Mouse (Mus musculus) myocyte (in vitro differentiated cells): ENCODE measurements around the gene Ttll5. TPM values are rescaled to one million over a fixed set of nuclear protein-coding genes. Genes with fewer than 3 reads are reported as not detected.

ENCODE experiments used
- H3K27me3 ChIP-seq: one replicate; pipeline ENCODE4 v1.6.1; 2011; ENCODE audit not compliant: control insufficient read depth, insufficient read depth, insufficient read length
- H3K36me3 ChIP-seq: one replicate; pipeline ENCODE4 v1.6.1; 2011; ENCODE audit not compliant: control insufficient read depth, insufficient read depth
- H3K4me2 ChIP-seq: one replicate; pipeline ENCODE4 v1.6.1; 2011; ENCODE audit warnings: low read depth, control low read depth
- H3K4me3 ChIP-seq: one replicate; pipeline ENCODE4 v1.5.1; 2011; ENCODE audit warnings: mild to moderate bottlenecking, control low read depth, moderate library complexity
- H3K79me2 ChIP-seq: one replicate; pipeline ENCODE4 v1.6.1; 2011; ENCODE audit not compliant: control insufficient read depth, insufficient read depth
- H3ac ChIP-seq: one replicate; pipeline ENCODE4 v1.6.1; 2011; ENCODE audit not compliant: control insufficient read depth, insufficient read length
- CEBPB ChIP-seq: IDR thresholded peaks from 2 replicates; pipeline ENCODE4 v1.6.1; 2011; ENCODE audit warnings: mild to moderate bottlenecking, moderate library complexity; ENCODE audit not compliant: poor library complexity, insufficient read depth, severe bottlenecking
- E2F4 ChIP-seq: IDR thresholded peaks from one replicate; pipeline ENCODE4 v1.6.1; 2011; ENCODE audit warnings: mild to moderate bottlenecking, control low read depth, moderate library complexity; ENCODE audit not compliant: insufficient read depth
- MAX ChIP-seq: IDR thresholded peaks from one replicate; pipeline ENCODE4 v1.6.1; 2011; ENCODE audit warnings: low read depth, mild to moderate bottlenecking, control low read depth
- MYOD1 ChIP-seq, 3 experiments: IDR thresholded peaks; one replicate each; pipeline ENCODE4 v1.6.1; 2011; ENCODE audit warnings: control low read depth in 2 of 3, low read depth in 2 of 3, mild to moderate bottlenecking in 2 of 3, moderate library complexity in 1 of 3; ENCODE audit not compliant: insufficient read length in 2 of 3, control insufficient read depth in 1 of 3
- MYOG ChIP-seq, 3 experiments: IDR thresholded peaks; one replicate each; pipeline ENCODE4 v1.6.1; 2011; ENCODE audit warnings: control low read depth in 2 of 3, low read depth in 2 of 3, mild to moderate bottlenecking in 2 of 3; ENCODE audit not compliant: insufficient read length in 2 of 3, control insufficient read depth in 1 of 3, insufficient read depth in 1 of 3
- POLR2A ChIP-seq: IDR thresholded peaks from one replicate; pipeline ENCODE4 v1.6.1; 2011; ENCODE audit warnings: low read depth, mild to moderate bottlenecking, control low read depth, moderate library complexity; ENCODE audit not compliant: insufficient read length
- POLR2AphosphoS2 ChIP-seq: IDR thresholded peaks from one replicate; pipeline ENCODE4 v1.6.1; 2011; ENCODE audit warnings: low read depth, control low read depth; ENCODE audit not compliant: insufficient read length
- REST ChIP-seq: IDR thresholded peaks from one replicate; pipeline ENCODE4 v1.6.1; 2011; ENCODE audit warnings: mild to moderate bottlenecking, control low read depth, moderate library complexity; ENCODE audit not compliant: insufficient read depth, insufficient read length
- SRF ChIP-seq: IDR thresholded peaks from one replicate; pipeline ENCODE4 v1.6.1; 2011; ENCODE audit warnings: low read depth; ENCODE audit not compliant: control insufficient read depth, insufficient read length
- TCF12 ChIP-seq: IDR thresholded peaks from one replicate; pipeline ENCODE4 v1.6.1; 2011; ENCODE audit warnings: mild to moderate bottlenecking, control low read depth; ENCODE audit not compliant: poor library complexity, insufficient read depth, severe bottlenecking
- TCF3 ChIP-seq: IDR thresholded peaks from one replicate; pipeline ENCODE4 v1.6.1; 2011; ENCODE audit warnings: low read depth, control low read depth; ENCODE audit not compliant: insufficient read length
- USF1 ChIP-seq: IDR thresholded peaks from one replicate; pipeline ENCODE4 v1.6.1; 2011; ENCODE audit warnings: low read depth, mild to moderate bottlenecking, control low read depth, moderate library complexity
- polyA plus RNA-seq: library from polyadenylated mRNA; unstranded; fragments of >200 nt; fragmentation: generic; extraction: Trizol; gene quantifications from one replicate; pipeline ENCODE4 v1.2.1, GENCODE M21; 2012; ENCODE audit warnings: missing spikeins

The Ttll5 gene
- polyA plus RNA-seq, 1 experiment = 36.2 TPM

GRCm38 (mm10) chr12:85830691-85831090 lies 6.2 kb downstream of the Ttll5 start:
- H3K27me3 ChIP-seq = no peaks in the 10 kb centered on the region
- no peak overlapping the region for H3K4me3 ChIP-seq
- TF ChIP-seq POLR2AphosphoS2 = no peak
- TF ChIP-seq TCF12 = no peak
- no peak for TF ChIP-seq CEBPB
- no peak for TF ChIP-seq MYOD1 (IDR thresholded peaks at IDR 0.05; ENCODE audit: control insufficient read depth in 1 of 3, insufficient read length in 2 of 3, low read depth in 2 of 3)
- no peak for TF ChIP-seq SRF
- TF ChIP-seq MYOG (IDR thresholded peaks at IDR 0.05; ENCODE audit: control insufficient read depth in 1 of 3, insufficient read depth in 1 of 3, insufficient read length in 2 of 3, low read depth in 2 of 3) = no peak
- no peak for TF ChIP-seq E2F4
- no peak for TF ChIP-seq TCF3
- no peak for TF ChIP-seq MAX
- TF ChIP-seq POLR2A = no peak
- no peak for TF ChIP-seq REST
- TF ChIP-seq USF1 = no peak
- no peak overlapping the region for H3K4me2 ChIP-seq
- no peak overlapping the region for H3ac ChIP-seq
- peaks cover 5% of the 10 kb centered on the region for H3K79me2 ChIP-seq
- peaks cover 15% of the 10 kb centered on the region for H3K36me3 ChIP-seq

GRCm38 (mm10) chr12:85834543-85834942 lies 10.1 kb downstream of the Ttll5 start:
- H3K4me3 ChIP-seq = no peak overlapping the region
- TF ChIP-seq MYOD1 (IDR thresholded peaks at IDR 0.05; ENCODE audit: control insufficient read depth in 1 of 3, insufficient read length in 2 of 3, low read depth in 2 of 3) (no peak), TCF12 (no peak), USF1 (no peak), SRF (no peak), MAX (no peak), POLR2A (no peak)
- no peak overlapping the region for H3K4me2 ChIP-seq
- H3ac ChIP-seq = no peak overlapping the region
- H3K36me3 ChIP-seq = peaks cover 8% of the 10 kb centered on the region
- H3K79me2 ChIP-seq = no peaks in the 10 kb centered on the region
- no peaks in the 10 kb centered on the region for H3K27me3 ChIP-seq

DNA sequence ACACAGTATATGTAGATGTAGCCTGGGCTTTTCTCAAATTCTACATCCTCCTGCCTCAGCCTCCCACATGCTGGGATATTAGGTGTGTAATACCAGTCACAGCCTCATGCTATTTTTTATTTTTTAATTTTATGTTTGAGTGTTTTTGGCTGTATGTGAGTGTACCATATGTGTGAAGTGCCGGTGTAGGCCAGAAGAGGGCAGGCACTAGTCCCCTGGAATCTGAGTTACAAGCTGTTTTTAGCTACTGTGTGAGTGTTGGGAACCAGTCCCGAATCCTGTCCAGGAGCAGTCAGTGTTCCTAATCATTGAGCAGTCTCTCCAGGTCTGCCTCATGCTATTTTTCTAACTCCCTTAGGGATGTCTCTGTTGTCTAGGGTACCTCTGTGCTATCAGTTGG lies 13.3 kb downstream of the Ttll5 start:
- H3K4me3 ChIP-seq = no peak overlapping the region
- H3K36me3 ChIP-seq = no peaks in the 10 kb centered on the region
- no peak overlapping the region for H3ac ChIP-seq
- no peaks in the 10 kb centered on the region for H3K79me2 ChIP-seq
- H3K4me2 ChIP-seq = no peak overlapping the region
- no peaks in the 10 kb centered on the region for H3K27me3 ChIP-seq
- TF ChIP-seq TCF3 (no peak), POLR2A (no peak), MYOG (IDR thresholded peaks at IDR 0.05; ENCODE audit: control insufficient read depth in 1 of 3, insufficient read depth in 1 of 3, insufficient read length in 2 of 3, low read depth in 2 of 3) (no peak), E2F4 (no peak)

DNA sequence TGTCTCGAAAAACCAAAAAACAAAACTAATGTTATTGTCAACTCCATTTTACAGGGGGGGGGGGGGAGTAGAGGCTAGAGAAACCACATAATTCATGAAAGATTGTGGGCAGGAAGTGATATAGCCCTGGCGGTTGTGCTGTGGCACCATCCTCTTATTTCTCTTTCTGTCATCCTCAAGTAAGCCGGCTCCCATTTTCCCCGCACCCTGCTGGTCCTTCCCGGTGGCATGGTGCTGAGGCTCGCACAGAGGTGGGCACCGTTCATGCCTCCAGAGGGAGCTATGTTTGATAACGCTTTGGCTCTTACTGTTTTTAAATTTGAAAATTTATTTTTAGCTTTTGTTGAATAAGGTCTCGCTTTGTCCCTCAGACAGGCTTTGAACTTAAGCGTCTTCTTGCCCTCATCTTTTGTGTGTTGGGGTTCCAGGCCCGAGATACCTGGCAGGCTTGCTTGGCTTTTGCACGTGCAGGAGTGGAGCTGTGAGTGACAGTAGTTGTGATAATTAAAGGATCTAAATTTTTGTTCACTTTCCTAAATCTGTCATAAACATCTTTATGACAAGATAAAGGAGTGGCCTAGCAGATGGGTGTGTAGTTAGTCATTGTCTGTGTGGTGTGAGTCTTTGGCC lies 15.0 kb downstream of the Ttll5 start:
- Histone ChIP-seq H3K27me3 (no peaks in the 10 kb centered on the region), H3K4me2 (no peak overlapping the region), H3K36me3 (no peaks in the 10 kb centered on the region), H3ac (no peak overlapping the region), H3K79me2 (no peaks in the 10 kb centered on the region), H3K4me3 (no peak overlapping the region)
- TF ChIP-seq REST (no peak), E2F4 (no peak)

DNA sequence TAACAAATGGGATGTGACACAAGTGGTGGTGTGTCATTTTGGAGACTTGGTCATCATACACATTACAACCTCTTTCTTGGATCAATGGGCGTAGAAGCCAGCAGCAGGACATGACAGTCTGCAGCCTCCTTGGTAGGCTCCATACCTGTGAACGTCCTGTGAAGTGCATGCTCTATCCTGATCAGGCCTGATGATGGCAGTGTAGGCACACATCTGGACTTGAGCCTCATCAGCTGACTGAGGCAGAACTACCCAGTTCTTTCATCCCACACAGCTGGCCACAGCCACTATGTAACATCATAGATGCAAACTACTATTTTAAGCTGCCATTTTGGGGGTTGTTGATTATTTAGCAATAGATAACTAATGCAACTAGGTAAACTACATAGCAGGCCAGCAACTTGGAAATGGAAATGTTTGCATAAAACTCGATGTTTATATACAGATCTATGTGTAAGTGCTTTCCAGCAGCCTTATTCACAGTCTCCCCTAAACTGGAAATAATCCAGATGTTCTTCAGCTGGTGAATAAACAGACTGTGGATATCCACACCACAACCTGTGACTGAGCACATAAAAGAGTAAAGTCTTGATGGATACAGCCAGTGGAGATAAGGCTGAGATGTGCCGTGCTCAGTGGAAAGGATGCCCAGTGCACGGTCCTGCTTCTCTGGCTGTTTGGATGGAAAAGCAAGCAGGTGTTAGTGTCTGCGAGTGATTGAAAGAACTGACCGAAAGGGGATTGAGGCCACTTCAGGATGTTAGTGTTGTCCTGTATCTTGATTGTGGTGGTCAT lies 23.9 kb downstream of the Ttll5 start:
- Histone ChIP-seq H3K4me2 (no peak overlapping the region), H3K4me3 (no peak overlapping the region), H3K36me3 (peaks cover 10% of the 10 kb centered on the region), H3K27me3 (no peaks in the 10 kb centered on the region), H3ac (no peak overlapping the region), H3K79me2 (no peaks in the 10 kb centered on the region)
- TF ChIP-seq MAX (no peak), USF1 (no peak), REST (no peak), TCF12 (no peak), MYOG (IDR thresholded peaks at IDR 0.05; ENCODE audit: control insufficient read depth in 1 of 3, insufficient read depth in 1 of 3, insufficient read length in 2 of 3, low read depth in 2 of 3) (no peak), E2F4 (no peak), MYOD1 (IDR thresholded peaks at IDR 0.05; ENCODE audit: control insufficient read depth in 1 of 3, insufficient read length in 2 of 3, low read depth in 2 of 3) (no peak), TCF3 (no peak), POLR2AphosphoS2 (no peak), SRF (no peak), CEBPB (no peak), POLR2A (no peak)
